Mouse (Mus musculus) midbrain, embryonic 13.5 days (tissue): ENCODE data around the gene Ppm1g. TPM values are rescaled to one million over a fixed set of nuclear protein-coding genes. Genes with fewer than 3 reads are reported as not detected.

Experiments
- ATAC-seq: fragments of 200-750 bp; cut with Nextera tagmentation; 2 replicates; pipeline ENCODE4 v1.8.0; 2017; ENCODE audit warnings: mild to moderate bottlenecking, moderate TSS enrichment, moderate library complexity
- H3K27ac ChIP-seq: fragments of 300-500 bp; sonication (generic); 2 replicates; pipeline ENCODE4 v1.5.1; 2015; ENCODE audit warnings: inconsistent platforms, mild to moderate bottlenecking, moderate library complexity
- H3K27me3 ChIP-seq: fragments of 300-500 bp; sonication (generic); 2 replicates; pipeline ENCODE4 v1.6.1; 2015; ENCODE audit warnings: mild to moderate bottlenecking, inconsistent platforms
- H3K36me3 ChIP-seq: fragments of 300-500 bp; sonication (generic); 2 replicates; pipeline ENCODE4 v1.6.1; 2015; ENCODE audit warnings: mild to moderate bottlenecking, inconsistent platforms
- H3K4me1 ChIP-seq: fragments of 300-500 bp; sonication (generic); replicated peaks from 2 replicates; pipeline ENCODE4 v1.6.1; 2015; ENCODE audit warnings: inconsistent platforms
- H3K4me2 ChIP-seq: fragments of 300-500 bp; sonication (generic); replicated peaks from 2 replicates; pipeline ENCODE4 v1.6.1; 2015; ENCODE audit warnings: moderate library complexity, mild to moderate bottlenecking, inconsistent platforms
- H3K4me3 ChIP-seq: fragments of 300-500 bp; sonication (generic); replicated peaks from 2 replicates; pipeline ENCODE4 v1.5.1; 2015; ENCODE audit warnings: mild to moderate bottlenecking, inconsistent platforms
- H3K9ac ChIP-seq: fragments of 300-500 bp; sonication (generic); replicated peaks from 2 replicates; pipeline ENCODE4 v1.6.1; 2015; ENCODE audit warnings: mild to moderate bottlenecking, inconsistent platforms
- H3K9me3 ChIP-seq: fragments of 300-500 bp; sonication (generic); 2 replicates; pipeline ENCODE4 v1.6.1; 2016; ENCODE audit warnings: mild to moderate bottlenecking, inconsistent platforms
- WGBS: fragments of 180-500 bp; shearing (Covaris S2); methylation state at CpG from one replicate; pipeline ENCODE4 v1.1.7; 2015; 5-methylcytosine and 5-hydroxymethylcytosine counted together
- polyA plus RNA-seq: library from polyadenylated mRNA; unstranded; fragments of >200 nt; fragmentation: Nextera tagmentation; extraction: Ambion mirVana; gene quantifications from 2 replicates; pipeline ENCODE4 v1.2.1, GENCODE M21; 2015

Gene Ppm1g
- polyA plus RNA-seq, 1 experiment from 2014 or later = 175 TPM

DNA sequence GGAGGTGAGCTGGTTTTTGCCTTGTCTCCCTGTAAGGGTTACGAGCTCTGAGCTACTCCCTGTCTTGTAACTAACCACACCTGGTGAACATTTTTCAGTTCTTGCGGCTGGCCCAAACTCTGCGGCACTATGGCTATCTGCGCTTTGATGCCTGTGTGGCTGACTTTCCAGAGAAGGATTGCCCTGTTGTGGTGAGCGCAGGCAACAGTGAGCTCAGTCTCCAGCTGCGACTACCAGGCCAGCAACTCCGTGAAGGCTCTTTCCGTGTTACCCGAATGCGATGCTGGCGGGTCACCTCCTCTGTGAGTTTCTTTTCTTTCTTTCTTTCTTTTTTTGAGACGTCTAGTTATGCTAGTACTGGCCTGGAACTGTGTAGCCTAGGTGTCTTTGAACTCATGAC is 23.4 kb downstream of the Ppm1g start:
- no peak for ATAC-seq
- peaks cover 32% of the 10 kb centered on the region for H3K4me1 ChIP-seq
- peaks cover 5% of the 10 kb centered on the region for H3K9me3 ChIP-seq
- H3K4me3 ChIP-seq = no peak overlapping the region
- WGBS = 90% methylated on average over 12 of the region's 12 CpGs
- H3K9ac ChIP-seq = no peak overlapping the region
- peaks cover 62% of the 10 kb centered on the region for H3K36me3 ChIP-seq
- no peak overlapping the region for H3K4me2 ChIP-seq
- H3K27me3 ChIP-seq = no peaks in the 10 kb centered on the region
- no peak overlapping the region for H3K27ac ChIP-seq

DNA sequence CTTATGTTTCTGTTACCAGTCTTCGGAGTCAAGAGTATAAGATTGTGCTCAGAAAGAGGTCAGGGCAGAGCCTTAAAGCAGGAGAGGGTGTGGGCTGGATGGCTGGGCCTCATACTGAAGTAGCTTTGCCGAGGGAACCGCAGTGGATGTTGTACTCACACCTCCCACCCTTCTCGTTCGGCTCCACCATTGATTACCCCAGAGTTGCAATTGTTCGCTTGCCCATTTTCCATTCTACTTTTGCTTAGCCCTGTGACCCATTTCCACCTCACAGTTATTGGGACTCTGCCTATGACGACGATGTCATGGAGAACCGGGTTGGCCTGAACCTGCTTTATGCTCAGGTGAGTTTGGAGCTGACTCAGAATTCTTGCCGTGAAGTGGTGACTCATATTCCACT is 24.3 kb downstream of the Ppm1g start:
- WGBS = 93% methylated on average over 10 of the region's 10 CpGs
- peaks cover 5% of the 10 kb centered on the region for H3K9me3 ChIP-seq
- peaks cover 63% of the 10 kb centered on the region for H3K36me3 ChIP-seq
- no peak overlapping the region for H3K27ac ChIP-seq
- no peak for ATAC-seq
- H3K9ac ChIP-seq = no peak overlapping the region
- H3K4me1 ChIP-seq = peaks cover 36% of the 10 kb centered on the region
- no peak overlapping the region for H3K4me2 ChIP-seq
- no peak overlapping the region for H3K4me3 ChIP-seq
- no peaks in the 10 kb centered on the region for H3K27me3 ChIP-seq

DNA sequence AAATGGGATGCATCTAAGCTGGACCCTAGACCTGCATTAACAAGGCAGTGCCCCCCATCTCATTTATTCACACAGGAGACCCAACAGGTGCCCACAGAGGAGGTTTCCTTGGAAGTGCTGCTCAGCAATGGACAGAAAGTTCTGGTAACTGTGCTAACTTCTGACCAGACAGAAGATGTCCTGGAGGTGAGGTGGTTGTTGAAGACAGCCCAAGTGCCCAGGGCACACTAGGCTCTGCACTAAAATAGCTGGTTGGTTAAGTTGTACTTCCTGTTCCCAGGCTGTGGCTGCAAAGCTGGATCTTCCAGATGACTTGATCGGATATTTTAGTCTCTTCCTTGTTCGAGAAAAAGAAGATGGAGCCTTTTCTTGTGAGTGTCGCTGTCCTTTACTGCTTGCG is 24.8 kb downstream of the Ppm1g start:
- Histone ChIP-seq H3K27ac (no peak overlapping the region), H3K36me3 (peaks cover 68% of the 10 kb centered on the region), H3K4me2 (no peak overlapping the region), H3K9me3 (peaks cover 5% of the 10 kb centered on the region), H3K4me3 (no peak overlapping the region), H3K9ac (no peak overlapping the region), H3K27me3 (no peaks in the 10 kb centered on the region), H3K4me1 (peaks cover 31% of the 10 kb centered on the region)
- WGBS = 93% methylated on average over 4 of the region's 4 CpGs
- no peak for ATAC-seq

DNA sequence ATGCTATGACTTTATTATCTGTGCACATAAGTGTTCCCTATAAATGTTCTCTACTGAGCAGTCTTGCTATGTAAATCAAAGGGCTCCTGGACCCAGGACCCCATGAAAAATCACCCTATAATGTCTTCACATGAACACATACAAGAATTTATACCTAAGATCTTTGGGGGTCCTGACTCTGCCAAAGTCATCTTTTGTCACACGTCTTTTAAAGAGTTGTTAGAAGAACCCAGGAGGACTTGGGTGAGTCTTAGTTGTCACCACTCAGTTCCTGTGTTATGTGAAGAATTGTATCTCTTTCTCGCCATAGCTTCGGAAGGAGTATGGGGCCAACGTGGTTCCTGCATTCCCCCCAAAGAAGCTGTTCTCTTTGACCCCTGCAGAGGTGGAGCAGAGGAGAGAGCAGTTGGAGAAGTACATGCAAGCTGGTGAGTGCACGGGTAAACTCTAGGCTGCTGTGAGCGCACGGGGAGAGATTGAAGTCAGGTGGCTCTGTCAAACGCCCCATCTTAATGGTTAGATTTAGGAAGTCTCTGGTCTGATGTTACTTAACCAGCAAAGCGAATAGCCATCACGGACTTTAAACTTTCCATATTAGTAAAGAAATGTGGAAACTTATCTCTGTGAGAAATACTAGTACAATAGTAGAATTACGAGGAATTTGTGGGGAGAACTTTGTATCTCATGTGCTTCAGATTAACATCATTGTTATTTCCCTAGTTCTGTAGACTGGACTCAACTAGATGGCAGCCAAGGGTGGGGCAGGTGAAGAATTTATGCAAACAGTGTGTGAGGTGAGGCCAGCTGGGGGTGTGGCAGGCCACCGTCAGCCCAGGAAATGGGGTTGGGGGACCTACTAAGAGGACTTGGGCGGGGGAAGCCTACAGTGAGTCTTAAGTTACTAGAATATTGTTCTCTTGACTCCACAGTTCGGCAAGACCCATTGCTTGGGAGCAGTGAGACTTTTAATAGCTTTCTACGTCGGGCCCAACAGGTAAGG is 25.7 kb downstream of the Ppm1g start:
- Histone ChIP-seq H3K36me3 (peaks cover 68% of the 10 kb centered on the region), H3K9me3 (no peaks in the 10 kb centered on the region), H3K27ac (no peak overlapping the region), H3K4me3 (peak overlapping the region; percentile 64), H3K4me1 (peaks cover 24% of the 10 kb centered on the region), H3K9ac (no peak overlapping the region; the same call in 1 of the 2 replicates), H3K4me2 (peak overlapping the region; percentile 90), H3K27me3 (no peaks in the 10 kb centered on the region)
- ATAC-seq = no peak
- WGBS = 94% methylated on average over 16 of the region's 16 CpGs

DNA sequence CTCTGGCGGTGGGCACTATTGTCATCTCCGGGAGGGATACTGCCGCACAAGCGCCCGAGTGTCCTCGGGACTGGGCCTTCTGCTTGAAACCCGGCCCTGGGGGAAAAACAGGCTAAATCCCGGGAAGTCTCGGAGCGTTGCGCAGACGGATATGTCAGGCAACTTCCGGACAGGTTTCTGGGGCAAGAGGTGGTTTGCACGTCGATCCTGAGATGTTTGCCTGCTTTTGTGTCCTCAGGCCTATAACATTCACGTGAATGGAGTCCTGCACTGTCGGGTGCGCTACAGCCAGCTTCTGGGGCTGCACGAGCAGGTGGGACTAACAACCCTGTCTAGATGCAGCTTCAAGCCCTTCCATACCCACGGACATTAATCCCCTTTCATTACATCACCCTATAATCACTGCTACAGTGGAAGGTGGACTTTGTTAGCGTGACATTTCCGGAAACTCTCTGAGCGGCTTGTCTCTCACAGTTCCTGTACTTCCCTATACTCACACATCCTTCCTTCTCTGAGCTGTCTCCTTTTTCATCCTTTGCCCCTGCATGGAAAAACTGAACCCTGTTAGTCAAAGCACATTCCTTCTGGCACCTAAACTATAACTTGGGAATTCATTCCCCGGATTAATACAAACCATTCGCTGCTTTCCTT is 26.7 kb downstream of the Ppm1g start:
- peaks cover 66% of the 10 kb centered on the region for H3K36me3 ChIP-seq

DNA sequence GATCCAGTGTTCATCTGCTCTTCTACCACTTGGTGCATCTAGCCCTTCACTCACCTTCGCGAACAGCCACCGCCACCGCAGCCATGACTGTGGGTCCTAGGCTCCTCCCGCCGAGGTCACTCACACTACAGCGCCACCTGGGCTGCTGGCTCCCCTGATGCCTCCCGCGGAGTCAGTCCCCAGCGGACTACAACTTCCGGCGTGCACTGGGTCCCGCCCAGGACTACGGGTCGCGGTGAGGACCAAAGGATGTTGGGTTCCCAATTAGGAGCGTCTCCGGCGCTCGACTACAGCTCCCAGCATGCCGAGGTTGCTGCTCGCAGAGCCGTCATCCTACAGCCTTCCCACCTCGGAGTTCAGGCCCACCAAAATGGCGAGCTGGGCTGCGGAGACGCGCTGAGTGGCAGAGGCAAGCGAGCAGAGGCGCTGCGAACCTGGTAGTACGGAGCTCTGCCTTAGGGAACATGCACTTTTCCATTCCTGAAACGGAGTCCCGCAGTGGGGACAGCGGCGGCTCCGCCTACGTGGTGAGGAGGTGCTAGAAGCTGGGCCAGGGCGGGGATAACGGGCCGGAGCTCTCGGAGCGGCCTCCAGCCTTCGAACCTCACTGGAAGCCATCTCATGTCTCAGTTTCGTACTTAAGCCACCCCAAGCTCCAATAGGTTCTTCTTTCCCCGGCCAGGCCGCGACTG is 27.4 kb downstream of the Ppm1g start, which contains the start of the genes Snx17 and Eif2b4:
TSS of gene Snx17 (plus strand) at position 289 of the 692 bp plus-strand sequence.
TSS of gene Eif2b4 (minus strand) at position 492 of the 692 bp plus-strand sequence.
- Histone ChIP-seq H3K36me3 (peaks cover 66% of the 10 kb centered on the region), H3K4me2 (peak within 1 kb of the TSS; percentile 90), H3K9me3 (no peaks in the 10 kb centered on the region), H3K27ac (peak within 1 kb of the TSS; percentile 84), H3K27me3 (no peaks in the 10 kb centered on the region), H3K4me3 (peak within 1 kb of the TSS; percentile 64), H3K4me1 (peaks cover 22% of the 10 kb centered on the region), H3K9ac (peak within 1 kb of the TSS; percentile 83)
- peak; percentile 98 for ATAC-seq
- under 1% methylated on average over 48 of the region's 48 CpGs for WGBS

More for the DNA sequence above, 26.7 kb downstream of the Ppm1g start:
- Histone ChIP-seq H3K9me3 (no peaks in the 10 kb centered on the region), H3K4me1 (peaks cover 22% of the 10 kb centered on the region), H3K9ac (peak overlapping the region; percentile 83), H3K27ac (peak overlapping the region; percentile 84), H3K4me3 (peak overlapping the region; percentile 64), H3K4me2 (peak overlapping the region; percentile 90), H3K27me3 (no peaks in the 10 kb centered on the region)
- ATAC-seq = no peak
- 13% methylated on average over 25 of the region's 25 CpGs for WGBS

DNA sequence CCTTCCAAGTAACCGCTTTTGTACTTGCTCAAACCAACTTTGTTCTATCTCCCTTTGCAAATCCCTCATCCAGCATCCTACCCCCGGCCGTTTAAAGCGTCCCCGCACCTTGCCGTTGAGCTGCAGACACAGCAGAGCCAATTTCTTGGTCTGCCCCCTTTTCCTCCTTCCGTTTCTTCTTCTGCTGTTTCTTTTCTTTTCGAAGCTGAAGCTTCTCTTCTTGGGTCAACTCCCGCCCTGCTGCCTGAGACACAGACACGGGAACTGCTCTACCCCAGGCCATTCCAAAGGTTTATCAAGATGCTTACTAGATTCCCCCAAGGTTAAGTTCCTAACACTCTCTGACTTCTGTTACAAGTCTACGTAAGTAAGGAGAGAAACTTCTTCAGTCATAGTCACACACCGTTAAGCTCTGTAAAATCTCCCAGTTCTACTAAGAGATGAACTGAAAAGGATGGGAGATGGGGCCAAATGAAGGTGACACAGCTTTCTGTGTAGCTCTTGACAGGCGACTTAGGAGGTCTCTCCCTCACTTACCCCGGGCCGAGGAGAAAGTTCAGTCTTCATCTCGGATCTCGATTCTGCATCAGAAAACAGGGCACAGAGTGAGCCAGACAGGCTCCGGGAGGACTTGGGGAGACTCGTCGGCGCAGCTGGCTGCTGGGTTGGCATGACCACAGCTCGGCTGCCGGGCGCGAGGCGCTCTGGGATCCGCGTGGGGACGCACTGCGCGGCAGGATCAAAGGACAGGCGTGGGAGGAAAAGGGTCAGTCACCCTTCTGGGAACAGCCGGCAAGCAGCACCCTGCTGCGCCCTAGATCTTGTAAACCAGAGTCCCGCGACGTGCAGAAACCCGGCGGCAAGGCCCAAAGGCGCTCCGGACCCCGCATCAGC is 28.2 kb downstream of the Ppm1g start:
- 15% methylated on average over 42 of the region's 42 CpGs for whole genome bisulfite sequencing
- Histone ChIP-seq H3K4me2 (peak overlapping the region; percentile 90), H3K4me3 (peak overlapping the region; percentile 64), H3K27ac (peak overlapping the region; percentile 74), H3K4me1 (peaks cover 22% of the 10 kb centered on the region), H3K36me3 (peaks cover 66% of the 10 kb centered on the region), H3K9me3 (no peaks in the 10 kb centered on the region), H3K27me3 (no peaks in the 10 kb centered on the region), H3K9ac (peak overlapping the region; percentile 83)
- ATAC-seq = peak; percentile 72

DNA sequence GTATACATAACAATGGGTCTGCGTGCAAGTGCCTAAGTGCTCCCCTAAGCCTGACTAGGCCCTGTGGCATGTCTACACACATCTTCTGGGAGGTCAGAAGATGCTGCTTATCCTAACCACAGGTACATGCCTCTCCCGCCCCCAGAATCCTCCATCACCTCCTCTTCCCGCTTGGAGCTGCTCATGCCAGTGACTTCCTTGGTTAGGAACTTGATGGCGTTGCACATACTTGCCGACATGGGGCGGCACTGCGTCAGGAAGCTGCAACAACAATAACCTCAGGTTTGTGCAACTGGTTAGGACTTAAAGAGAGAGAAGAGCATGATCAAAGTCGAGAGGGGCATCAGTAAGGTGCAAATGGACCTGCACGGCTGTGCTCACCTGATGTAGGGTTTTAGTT is 30.3 kb downstream of the Ppm1g start:
- H3K36me3 ChIP-seq = peaks cover 51% of the 10 kb centered on the region
- 87% methylated on average over 9 of the region's 9 CpGs for WGBS
- ATAC-seq = no peak
- no peak overlapping the region for H3K4me2 ChIP-seq
- H3K4me3 ChIP-seq = no peak overlapping the region
- H3K9ac ChIP-seq = no peak overlapping the region
- H3K27ac ChIP-seq = no peak overlapping the region
- H3K9me3 ChIP-seq = no peaks in the 10 kb centered on the region
- H3K27me3 ChIP-seq = no peaks in the 10 kb centered on the region
- peaks cover 22% of the 10 kb centered on the region for H3K4me1 ChIP-seq

DNA sequence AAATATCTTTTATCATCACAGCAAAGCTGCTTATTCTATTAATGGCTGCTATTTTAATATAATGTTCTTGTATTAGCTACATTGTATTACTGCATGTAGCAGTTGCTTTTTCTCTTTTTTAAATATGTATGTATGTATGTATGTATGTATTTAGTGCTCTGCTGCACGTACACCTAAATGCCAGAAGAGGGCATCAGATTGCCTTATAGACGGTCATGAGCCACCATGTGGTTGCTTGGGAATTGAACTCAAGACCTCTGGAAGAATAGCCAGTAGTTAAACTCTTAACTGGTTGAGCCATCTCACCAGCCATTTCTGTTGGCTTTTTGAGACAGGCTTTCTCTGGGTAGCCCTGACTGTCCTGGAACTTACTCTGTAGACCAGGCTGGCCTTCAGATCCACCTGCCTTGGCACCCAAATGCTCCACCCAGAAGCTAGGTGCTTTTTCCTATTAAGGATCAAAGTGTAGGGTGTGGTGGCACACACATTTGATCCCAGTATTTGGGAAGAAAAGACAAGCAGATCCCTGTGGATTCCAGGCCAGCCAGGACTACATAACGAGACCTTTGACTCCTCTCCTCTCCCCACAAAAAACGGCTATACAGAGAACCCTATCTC is 32.2 kb downstream of the Ppm1g start:
- no peak for ATAC-seq
- no peak overlapping the region for H3K9ac ChIP-seq
- H3K4me3 ChIP-seq = no peak overlapping the region
- H3K36me3 ChIP-seq = peaks cover 43% of the 10 kb centered on the region
- H3K4me1 ChIP-seq = peaks cover 11% of the 10 kb centered on the region
- 74% methylated on average over 4 of the region's 4 CpGs for WGBS
- H3K9me3 ChIP-seq = no peaks in the 10 kb centered on the region
- H3K27me3 ChIP-seq = no peaks in the 10 kb centered on the region
- H3K27ac ChIP-seq = no peak overlapping the region
- H3K4me2 ChIP-seq = no peak overlapping the region

DNA sequence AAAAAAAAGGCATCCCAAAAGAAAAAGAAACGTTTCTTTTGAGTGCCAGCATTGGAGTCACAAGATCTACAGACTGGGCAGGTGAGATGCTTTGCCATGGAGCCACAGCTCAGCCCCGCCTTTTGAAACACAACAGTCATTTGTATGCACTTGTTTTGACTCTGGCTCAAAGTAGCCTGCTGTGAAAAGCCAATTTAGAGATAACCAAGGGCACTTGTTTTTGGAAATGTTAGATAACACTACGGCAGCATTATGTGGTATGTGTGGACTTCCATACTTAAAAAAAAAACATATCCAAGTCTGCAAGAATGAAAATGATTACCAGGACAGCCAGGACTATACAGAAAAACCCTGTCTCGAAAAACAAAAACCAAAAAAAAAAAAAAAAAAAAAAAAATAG is 36.8 kb downstream of the Ppm1g start:
- no peak overlapping the region for H3K4me2 ChIP-seq
- H3K4me1 ChIP-seq = peaks cover 10% of the 10 kb centered on the region
- no peak for ATAC-seq
- H3K27ac ChIP-seq = no peak overlapping the region
- WGBS = 66% methylated on average over 4 of the region's 4 CpGs
- no peak overlapping the region for H3K4me3 ChIP-seq
- H3K9ac ChIP-seq = no peak overlapping the region
- no peaks in the 10 kb centered on the region for H3K27me3 ChIP-seq
- no peaks in the 10 kb centered on the region for H3K9me3 ChIP-seq
- H3K36me3 ChIP-seq = peaks cover 20% of the 10 kb centered on the region
